Mouse (Mus musculus): ENCODE data around the gene Tmem229b.

DNA sequence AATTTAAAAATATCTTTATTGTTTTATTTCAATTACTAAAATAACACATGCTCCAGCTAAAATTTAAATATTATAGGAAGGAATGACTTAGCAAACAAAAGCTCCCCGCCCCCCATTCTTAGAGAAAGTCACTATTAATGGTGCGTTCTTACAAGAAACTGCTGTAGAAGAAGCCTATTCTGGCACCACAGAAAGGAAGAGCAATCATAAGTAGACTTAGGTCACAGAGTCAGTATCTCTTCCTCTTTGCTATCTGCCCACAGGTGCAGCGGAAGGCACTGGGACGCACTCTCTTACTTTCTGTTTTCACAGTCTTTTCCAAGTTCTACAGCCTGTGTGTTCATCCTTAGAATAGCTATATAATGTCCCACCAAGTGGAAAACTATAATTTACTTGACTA, 31.6 kb downstream of the Tmem229b start:
- TF ChIP-seq POLR2A (IDR thresholded peaks at IDR 0.05; ENCODE audit: insufficient read length, low read depth) (no peak), TCF12 (IDR thresholded peaks at IDR 0.05; ENCODE audit: insufficient read depth, poor library complexity, severe bottlenecking) (no peak), TCF3 (IDR thresholded peaks at IDR 0.05; ENCODE audit: insufficient read length, low read depth) (no peak), MAX (IDR thresholded peaks at IDR 0.05; ENCODE audit: low read depth) (no peak), E2F4 (IDR thresholded peaks at IDR 0.05; ENCODE audit: insufficient read depth) (no peak), POLR2AphosphoS2 (IDR thresholded peaks at IDR 0.05; ENCODE audit: insufficient read length, low read depth) (no peak), USF1 (IDR thresholded peaks at IDR 0.05; ENCODE audit: low read depth) (no peak), MYOD1 (IDR thresholded peaks at IDR 0.05; ENCODE audit: control insufficient read depth in 1 of 3, insufficient read length in 2 of 3, low read depth in 2 of 3) (no peak), REST (IDR thresholded peaks at IDR 0.05; ENCODE audit: insufficient read depth, insufficient read length) (no peak), SRF (IDR thresholded peaks at IDR 0.05; ENCODE audit: control insufficient read depth, insufficient read length, low read depth) (no peak), MYOG (IDR thresholded peaks at IDR 0.05; ENCODE audit: control insufficient read depth in 1 of 3, insufficient read depth in 1 of 3, insufficient read length in 2 of 3, low read depth in 2 of 3) (no peak)
